Mouse (Mus musculus) ovary, postnatal 10 days (tissue): ENCODE results near the gene Olfr54.
"Not testable (repeated sequence)": the region's sequence is repeated elsewhere in the genome, so short reads cannot be mapped to it uniquely, and the experiment has no call there.

Experiments used
- DNase-seq: peaks from one replicate; pipeline ENCODE4 v3.0.0; 2022; ENCODE audit warnings: low spot score

Gene Olfr54

GRCm38 (mm10) chr11:51013936-51014335 lies at the start of gene Olfr54:
Gene Olfr54, plus strand, starts transcription at chr11:51014236.
- DNase-seq: no peak

- DNase-seq: no peak
Measured at GRCm38 (mm10) chr11:50964886-50965285, 49.1 kb upstream of the Olfr54 start.

- DNase-seq: no peak
Measured at GRCm38 (mm10) chr11:50966230-50966629, 47.8 kb upstream of the Olfr54 start, which contains the start of gene Olfr1378. Gene Olfr1378, plus strand, starts transcription at chr11:50966530.

- no peak for DNase-seq
Measured at GRCm38 (mm10) chr11:50977216-50977615, 36.8 kb upstream of the Olfr54 start.

GRCm38 (mm10) chr11:50981667-50982066 lies 32.4 kb upstream of the Olfr54 start, which contains the start of gene Olfr1377:
Gene Olfr1377, plus strand, starts transcription at chr11:50981967.
- DNase-seq: no peak

GRCm38 (mm10) chr11:51003296-51003695 lies 10.7 kb upstream of the Olfr54 start, which contains the start of gene Olfr51:
Gene Olfr51, plus strand, starts transcription at chr11:51003596.
- DNase-seq: no peak

GRCm38 (mm10) chr11:51011821-51012220 lies 2.2 kb upstream of the Olfr54 start:
- DNase-seq: peak; percentile 11

GRCm38 (mm10) chr11:51016341-51016740 lies 2.3 kb downstream of the Olfr54 start:
- no peak for DNase-seq

GRCm38 (mm10) chr11:51026811-51027210 lies 12.8 kb downstream of the Olfr54 start:
- not testable (repeated sequence) for DNase-seq

GRCm38 (mm10) chr11:51029381-51029780 lies 15.3 kb downstream of the Olfr54 start:
- DNase-seq: not testable (repeated sequence)

GRCm38 (mm10) chr11:51030225-51030624 lies 16.2 kb downstream of the Olfr54 start:
- DNase-seq: no peak

GRCm38 (mm10) chr11:51032851-51033250 lies 18.8 kb downstream of the Olfr54 start:
- no peak for DNase-seq

- DNase-seq: not testable (repeated sequence)
Measured at GRCm38 (mm10) chr11:51034141-51034540, 20.1 kb downstream of the Olfr54 start.

- no peak for DNase-seq
Measured at GRCm38 (mm10) chr11:51035951-51036350, 21.9 kb downstream of the Olfr54 start.

GRCm38 (mm10) chr11:51044776-51045175 lies 30.7 kb downstream of the Olfr54 start:
- DNase-seq: not testable (repeated sequence)

- not testable (repeated sequence) for DNase-seq
Measured at GRCm38 (mm10) chr11:51047809-51048208, 33.8 kb downstream of the Olfr54 start, which contains the start of gene Olfr1375. Gene Olfr1375, plus strand, starts transcription at chr11:51048109.

- DNase-seq: no peak
Measured at GRCm38 (mm10) chr11:51051678-51052077, 37.6 kb downstream of the Olfr54 start.

- no peak for DNase-seq
Measured at GRCm38 (mm10) chr11:51053230-51053629, 39.2 kb downstream of the Olfr54 start.

- peak; percentile 18 for DNase-seq
Measured at GRCm38 (mm10) chr11:51059151-51059571, 45.1 kb downstream of the Olfr54 start, which contains the start of gene Zfp354a. Gene Zfp354a, plus strand, starts transcription at chr11:51059257.

- no peak for DNase-seq
Measured at GRCm38 (mm10) chr11:51059640-51060039, 45.6 kb downstream of the Olfr54 start.

- no peak for DNase-seq
Measured at GRCm38 (mm10) chr11:51060981-51061380, 46.9 kb downstream of the Olfr54 start.

GRCm38 (mm10) chr11:51063276-51063675 lies 49.2 kb downstream of the Olfr54 start:
- no peak for DNase-seq

- no peak for DNase-seq
Measured at GRCm38 (mm10) chr11:51063841-51064240, 49.8 kb downstream of the Olfr54 start.
